Mouse (Mus musculus): ENCODE measurements around the gene Oas1g.

- TF ChIP-seq POLR2A (IDR thresholded peaks at IDR 0.05; ENCODE audit: borderline replicate concordance, extremely low read depth, low read depth, low read length) (no peak), CTCF (IDR thresholded peaks at IDR 0.05; ENCODE audit: insufficient read depth, low read length) (no peak)
Observed at GRCm38 (mm10) chr5:120847067-120847466, 40.3 kb downstream of the Oas1g start, which contains the start of gene Oas1f.

All from lung, adult 2 months (tissue).